Mouse (Mus musculus): ENCODE measurements around the gene Sema3a.

The Sema3a gene

DNA sequence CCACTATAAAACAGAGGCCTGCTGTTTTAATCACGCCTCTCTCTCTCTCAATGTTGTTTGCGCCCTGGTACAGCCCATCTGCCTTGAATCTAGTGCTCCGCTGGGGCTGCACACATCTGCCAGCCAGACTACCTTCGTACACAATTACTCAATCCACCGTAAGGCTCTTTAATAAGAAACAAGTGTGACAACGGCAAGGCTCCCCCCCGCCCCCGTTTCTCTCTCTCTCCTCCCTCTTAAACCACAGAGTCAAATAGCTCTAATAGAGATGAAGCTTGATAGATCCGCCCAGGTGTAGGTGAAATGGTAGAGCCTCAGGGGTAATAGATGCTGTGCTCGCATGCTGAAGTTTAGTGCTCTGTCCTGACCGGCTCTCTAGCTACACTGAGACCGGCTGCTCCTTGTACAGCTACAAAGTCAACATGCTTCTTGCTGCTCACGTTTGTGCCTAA, at the start of gene Sema3a:
Sema3a (plus strand) TSS at position 174 of the 452 bp plus-strand sequence.
- no peak for TF ChIP-seq GATA4 (IDR thresholded peaks at IDR 0.05; ENCODE audit: insufficient replicate concordance, low read length)

DNA sequence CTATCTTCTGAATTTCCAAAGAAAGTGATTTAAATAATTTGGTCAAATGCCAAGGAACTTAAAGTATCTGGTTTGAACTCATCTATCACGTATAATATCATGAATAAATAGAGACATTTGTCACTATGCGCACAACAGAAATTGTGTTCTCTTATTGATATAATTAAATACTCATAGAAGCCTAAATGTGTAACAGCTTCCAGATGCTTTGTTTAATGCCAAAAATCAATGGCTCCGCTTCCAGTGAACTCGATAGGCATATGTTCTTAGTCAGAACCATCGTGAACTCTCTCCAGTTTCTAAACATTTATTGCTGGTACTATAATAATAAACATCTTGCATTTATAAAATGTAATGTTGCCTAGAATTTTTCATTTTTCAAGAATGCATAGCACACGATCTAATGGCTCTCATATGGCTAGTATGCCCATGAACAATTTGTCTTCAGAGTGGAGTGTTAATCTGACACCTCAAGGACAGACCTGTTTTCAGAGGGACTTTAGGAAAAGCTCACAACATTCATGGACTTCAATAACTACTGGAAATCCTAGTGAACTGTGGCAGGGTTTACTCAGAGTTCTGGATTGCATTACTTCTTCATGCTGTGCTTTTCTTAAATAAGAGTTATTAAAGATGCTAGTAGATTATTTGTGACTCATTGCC, 40.3 kb upstream of the Sema3a start:
- no peak for TF ChIP-seq GATA4 (IDR thresholded peaks at IDR 0.05; ENCODE audit: insufficient replicate concordance, low read length)

DNA sequence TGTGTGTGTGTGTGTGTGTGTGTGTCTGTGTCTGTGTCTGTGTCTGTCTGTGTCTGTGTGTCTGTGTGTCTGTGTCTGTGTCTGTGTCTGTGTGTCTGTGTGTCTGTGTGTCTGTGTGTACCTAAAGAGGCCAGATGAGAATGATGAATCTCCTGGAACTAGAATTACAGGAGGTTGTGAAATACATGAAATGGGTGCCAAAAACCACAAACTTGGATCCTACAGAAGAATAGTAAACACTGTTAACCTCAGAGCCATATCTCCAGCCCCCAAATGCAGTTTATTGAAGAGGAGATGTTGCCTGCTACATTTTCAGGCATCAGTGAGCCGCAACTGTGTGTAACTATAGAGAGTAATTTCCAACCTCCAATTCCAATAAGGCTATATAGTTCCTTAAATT, 34.8 kb upstream of the Sema3a start:
- TF ChIP-seq GATA4 (IDR thresholded peaks at IDR 0.05; ENCODE audit: insufficient replicate concordance, low read length) = no peak

DNA sequence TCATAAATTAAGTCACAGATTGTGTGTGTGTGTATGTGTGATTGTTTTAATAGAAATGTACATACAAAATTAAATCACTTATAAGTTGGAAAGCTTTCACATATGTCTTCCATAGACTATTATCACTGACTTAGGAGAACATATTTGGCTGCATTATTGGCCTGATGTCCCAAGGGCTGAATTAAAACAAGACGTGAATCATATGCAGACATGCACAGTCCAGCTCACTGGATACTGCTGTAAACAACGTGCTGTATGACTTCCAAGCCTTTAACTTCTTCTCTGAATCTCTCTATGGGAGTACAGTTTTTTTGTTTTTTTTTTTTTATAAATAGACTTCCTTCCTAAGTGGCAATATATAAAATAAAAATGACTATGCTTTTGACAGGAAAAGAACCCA, 15.7 kb upstream of the Sema3a start:
- TF ChIP-seq GATA4 (IDR thresholded peaks at IDR 0.05; ENCODE audit: insufficient replicate concordance, low read length) = no peak

DNA sequence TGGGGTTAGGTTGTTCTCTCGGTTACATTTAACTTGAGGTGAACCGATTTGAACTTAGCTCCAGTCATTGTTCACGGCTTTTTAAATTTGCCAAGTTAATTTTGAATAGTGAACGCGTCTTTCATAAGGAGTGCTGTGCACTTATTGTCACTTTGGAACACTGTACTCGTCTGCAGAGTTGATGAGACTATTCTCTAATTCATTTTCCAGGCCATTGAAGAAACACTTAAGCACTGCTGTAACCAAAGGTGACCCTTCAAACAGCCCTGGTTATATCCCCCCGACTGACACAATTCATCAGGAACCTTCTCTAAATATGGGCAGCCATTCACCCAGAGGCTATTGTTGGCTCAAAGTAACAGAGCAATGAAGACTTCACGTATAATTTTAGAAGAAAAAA, 8.0 kb upstream of the Sema3a start:
- no peak for TF ChIP-seq GATA4 (IDR thresholded peaks at IDR 0.05; ENCODE audit: insufficient replicate concordance, low read length)

DNA sequence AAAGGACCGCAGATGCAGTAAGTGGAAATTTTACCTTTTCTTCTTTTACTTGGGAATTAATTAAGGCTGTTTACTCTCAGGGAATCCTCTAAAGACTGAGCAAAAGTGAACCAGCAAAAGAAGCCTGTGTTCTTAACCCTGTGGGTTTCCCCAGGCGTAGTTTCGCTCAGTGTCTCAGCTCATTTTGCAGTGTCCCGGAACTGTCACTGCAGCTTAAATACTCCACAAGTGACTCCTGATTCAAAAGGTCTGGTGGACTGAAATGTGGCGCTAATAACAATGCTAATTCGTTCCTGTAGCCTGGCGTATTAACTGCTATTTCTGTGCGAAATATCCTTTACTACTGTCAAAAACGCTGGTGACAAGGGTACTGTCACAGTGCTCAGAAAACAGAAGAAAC, 543 bp downstream of the Sema3a start:
- TF ChIP-seq GATA4 (IDR thresholded peaks at IDR 0.05; ENCODE audit: insufficient replicate concordance, low read length) = no peak

DNA sequence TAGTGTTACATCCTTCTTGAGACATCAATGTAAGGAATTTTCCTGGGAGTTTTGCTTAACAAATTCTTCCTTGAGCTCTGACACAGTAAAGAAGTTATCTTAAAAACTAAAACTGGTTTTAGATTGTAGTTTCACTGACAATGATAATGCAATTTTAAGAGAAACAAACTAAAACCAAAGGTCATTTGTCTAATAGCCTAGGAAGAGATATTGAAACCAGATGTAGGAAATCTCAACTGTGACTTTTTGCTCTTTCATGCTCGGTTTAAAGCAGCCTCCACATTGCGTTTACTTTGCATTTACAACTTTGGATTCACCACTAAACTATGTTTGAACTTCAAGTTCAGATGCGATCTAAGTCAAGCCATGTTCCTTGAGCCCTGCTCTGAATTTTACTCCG, 982 bp downstream of the Sema3a start:
- no peak for TF ChIP-seq GATA4 (IDR thresholded peaks at IDR 0.05; ENCODE audit: insufficient replicate concordance, low read length)

DNA sequence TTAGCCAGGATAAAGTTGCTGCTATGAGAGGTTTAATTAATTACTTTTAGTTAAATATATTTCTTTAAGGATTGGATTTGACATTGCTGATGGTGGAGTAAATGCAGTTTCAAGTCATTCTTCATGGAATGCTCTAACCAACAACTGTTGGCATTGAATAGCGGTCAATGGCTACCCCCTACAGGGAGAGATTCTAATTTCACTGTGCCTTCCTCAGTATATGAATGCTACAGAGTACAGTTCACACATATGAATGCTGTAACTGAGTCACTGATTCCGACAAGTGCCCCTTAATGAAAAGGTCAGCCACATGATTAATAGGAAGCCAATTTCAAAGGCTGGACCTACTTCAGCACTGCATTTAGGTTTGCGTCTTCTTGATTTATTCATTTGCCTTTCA, 1.9 kb downstream of the Sema3a start:
- TF ChIP-seq GATA4 (IDR thresholded peaks at IDR 0.05; ENCODE audit: insufficient replicate concordance, low read length) = no peak

DNA sequence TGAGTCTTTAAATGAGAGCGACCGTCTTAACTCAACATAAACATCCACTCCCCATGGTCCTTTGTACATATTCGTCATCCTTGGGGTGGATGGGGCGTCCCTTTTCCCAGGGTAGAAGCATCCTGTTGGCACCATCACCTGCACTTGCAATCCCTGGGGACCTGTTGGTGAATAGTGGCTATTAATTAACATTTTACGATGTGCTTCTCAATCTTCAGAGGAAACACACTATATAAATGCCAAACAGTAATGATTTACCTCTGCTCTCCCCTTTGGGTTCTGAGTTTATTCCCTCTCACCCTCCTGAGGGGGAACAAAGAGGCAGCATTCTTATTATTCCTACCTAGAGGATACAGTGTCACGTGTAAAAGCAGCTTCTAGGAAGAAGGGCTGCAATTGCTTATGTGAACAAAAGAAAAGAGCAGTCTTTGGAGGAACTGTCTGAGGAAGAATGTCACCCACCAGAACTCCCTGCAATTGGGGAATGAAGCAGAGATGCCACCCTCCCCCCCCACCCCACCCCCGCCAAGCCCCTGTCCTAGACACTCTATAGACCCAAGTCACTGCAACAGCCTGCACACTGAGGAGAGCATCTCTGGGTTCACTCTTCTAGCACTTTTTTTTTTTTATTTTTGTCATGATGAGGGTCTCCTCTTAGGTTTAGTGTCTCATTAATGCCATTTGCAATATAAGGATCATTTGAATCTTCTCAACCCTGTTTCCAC, 19.7 kb downstream of the Sema3a start:
- TF ChIP-seq GATA4 (IDR thresholded peaks at IDR 0.05; ENCODE audit: insufficient replicate concordance, low read length) = no peak

DNA sequence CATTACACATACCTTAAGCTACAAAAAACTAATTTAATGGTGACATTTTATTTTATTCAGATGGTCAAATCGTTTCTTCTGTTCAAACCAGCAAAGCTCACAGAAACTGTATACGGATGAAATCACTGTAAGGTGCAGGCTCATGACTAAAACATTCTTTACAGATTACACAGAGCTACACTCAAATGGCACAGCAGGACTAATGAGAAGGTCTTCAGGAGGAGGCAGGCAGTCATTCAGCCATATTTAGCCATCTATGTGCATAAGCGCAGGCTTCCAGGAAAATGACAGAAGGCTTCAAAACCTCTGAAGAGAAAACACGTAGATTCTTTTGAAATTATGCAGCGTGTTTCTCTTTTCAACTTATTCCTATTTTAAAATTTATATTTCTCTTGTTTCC, 24.7 kb downstream of the Sema3a start:
- TF ChIP-seq GATA4 (IDR thresholded peaks at IDR 0.05; ENCODE audit: insufficient replicate concordance, low read length) = no peak

DNA sequence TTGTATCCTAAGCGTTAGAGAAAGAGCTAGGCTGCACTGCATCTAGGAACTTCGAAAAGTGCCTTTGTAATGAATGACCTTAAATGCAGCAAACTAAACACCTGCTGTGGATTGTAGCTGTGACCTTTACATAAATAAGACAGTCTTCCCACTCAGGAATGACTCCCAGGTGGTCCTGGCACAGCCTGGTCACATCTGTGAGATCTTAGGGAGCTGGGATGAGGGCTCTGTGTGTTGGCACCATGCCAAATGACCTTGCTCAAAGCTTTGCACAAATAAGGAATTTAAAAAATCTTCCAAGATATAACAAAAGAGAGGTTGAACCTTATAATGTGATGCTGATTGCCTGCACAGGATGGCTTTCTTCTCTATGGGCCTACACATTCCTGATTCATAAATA, 25.8 kb downstream of the Sema3a start:
- no peak for TF ChIP-seq GATA4 (IDR thresholded peaks at IDR 0.05; ENCODE audit: insufficient replicate concordance, low read length)

DNA sequence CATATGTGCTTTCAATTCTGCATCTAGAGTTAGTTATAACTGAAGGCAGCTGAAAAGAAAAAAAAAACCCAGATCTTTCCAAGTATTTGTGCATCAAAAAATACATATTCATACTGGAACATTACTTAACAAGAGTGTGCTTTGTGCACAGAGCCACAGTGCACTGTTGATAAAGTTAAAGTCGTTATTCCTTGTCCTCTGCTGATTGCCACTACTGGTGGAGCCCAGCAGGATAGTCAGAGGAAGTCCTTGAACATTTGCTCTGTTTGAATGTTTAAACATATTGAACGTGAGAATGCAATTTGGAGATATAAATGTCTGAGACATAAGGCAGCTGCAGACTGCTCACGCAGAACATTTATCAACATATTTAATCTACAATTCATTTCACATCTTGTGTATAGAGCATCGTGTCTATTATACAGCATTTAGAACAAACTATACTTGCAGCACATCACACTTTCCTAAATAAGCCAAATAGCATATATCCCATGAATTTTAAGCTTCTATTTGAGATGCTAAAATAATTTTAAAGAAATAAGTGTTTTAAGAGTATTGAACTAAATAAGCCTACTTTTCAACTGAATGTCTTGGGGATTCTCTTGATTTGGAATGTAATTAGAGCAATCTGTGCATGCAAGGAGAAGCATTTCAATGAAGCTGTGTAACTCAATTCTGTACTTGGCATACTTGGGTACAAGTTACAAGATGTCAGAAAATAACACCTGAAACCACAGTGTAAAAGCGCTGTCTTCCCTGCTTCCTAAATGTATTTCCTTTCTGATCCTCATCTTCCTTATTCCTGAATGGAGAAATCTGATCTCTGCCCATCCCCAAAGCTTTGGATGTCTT, 32.8 kb downstream of the Sema3a start:
- no peak for TF ChIP-seq GATA4 (IDR thresholded peaks at IDR 0.05; ENCODE audit: insufficient replicate concordance, low read length)

DNA sequence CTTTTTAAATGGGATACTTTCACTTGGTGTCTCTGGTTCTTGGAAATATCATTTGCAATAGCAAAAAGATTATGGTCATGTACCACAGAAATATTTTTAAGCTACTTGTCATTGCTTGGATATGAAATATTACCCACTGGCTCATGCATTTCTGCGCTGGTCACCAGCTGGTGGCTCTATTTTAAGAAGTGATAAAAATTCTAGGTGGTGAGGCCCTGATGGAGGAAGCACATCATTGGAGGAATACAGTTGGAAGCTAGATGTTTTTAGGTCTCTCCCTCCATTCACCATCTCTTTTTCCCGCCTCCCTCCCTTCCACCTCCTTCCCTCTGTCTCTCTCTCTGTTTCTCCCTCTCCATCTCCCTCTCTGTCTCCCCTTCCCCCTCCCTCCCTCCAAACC, 57.0 kb downstream of the Sema3a start:
- TF ChIP-seq GATA4 (IDR thresholded peaks at IDR 0.05; ENCODE audit: insufficient replicate concordance, low read length) = no peak

DNA sequence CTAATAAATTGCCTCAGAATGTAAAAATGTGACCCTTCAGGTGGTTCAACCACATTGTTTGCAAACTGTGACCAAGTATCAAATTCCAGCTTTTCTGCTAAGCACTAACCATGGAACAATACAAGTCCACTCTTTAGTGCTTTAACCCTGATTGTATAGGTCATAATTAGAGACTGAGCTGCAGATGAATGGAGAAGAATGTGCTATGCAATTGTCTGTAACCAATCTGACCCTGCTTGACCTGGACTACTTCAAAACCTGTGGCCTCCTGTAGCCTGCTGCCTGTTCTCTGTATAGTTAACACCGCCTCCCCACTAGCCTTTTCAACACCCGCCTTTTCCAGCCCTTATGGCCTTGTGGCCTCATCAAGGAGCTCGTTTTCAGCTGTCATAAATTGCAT, 72.7 kb downstream of the Sema3a start:
- no peak for TF ChIP-seq GATA4 (IDR thresholded peaks at IDR 0.05; ENCODE audit: insufficient replicate concordance, low read length)

DNA sequence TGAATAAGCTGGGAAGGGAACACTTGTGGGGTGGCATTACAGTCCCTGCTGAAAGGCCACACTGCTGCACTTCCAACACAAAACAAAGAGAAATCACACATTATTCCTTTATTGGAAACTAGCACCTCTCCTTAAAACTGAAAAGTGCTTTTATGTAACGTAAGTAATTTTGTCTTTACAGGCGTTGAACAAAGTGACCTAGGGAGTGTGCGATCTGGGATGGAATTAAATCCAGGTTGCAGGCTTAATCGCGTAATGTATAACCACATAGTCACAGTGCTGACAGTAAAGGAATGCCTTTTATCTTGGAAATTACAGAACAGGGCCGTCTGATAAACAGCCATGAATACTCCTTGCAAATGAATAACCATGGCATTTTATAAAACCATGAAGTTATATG, 74.5 kb downstream of the Sema3a start:
- TF ChIP-seq GATA4 (IDR thresholded peaks at IDR 0.05; ENCODE audit: insufficient replicate concordance, low read length) = no peak

DNA sequence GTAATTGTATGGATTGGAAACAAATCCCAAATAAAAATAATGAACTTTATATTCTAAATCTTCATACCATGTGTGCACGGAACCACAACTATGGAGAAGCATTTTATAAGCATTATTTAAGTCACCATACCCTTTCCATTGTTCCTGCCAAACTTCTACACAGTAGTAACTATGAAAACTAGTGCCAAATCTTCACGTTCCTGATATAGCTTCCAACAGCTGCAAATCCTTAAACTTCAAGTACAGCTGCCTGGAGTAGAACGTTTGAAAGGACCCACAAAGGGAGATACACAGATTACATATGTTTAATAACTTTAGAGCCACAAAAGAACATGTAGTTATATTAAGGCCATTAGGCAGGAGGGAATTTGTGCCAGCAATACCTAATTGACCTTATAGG, 130.1 kb downstream of the Sema3a start:
- TF ChIP-seq GATA4 (IDR thresholded peaks at IDR 0.05; ENCODE audit: insufficient replicate concordance, low read length) = no peak

Measured in liver, adult (tissue).